Mouse (Mus musculus) cortical plate, adult 2 months (tissue): ENCODE results near the gene Duxbl2. TPM values are rescaled to one million over a fixed set of nuclear protein-coding genes. Genes with fewer than 3 reads are reported as not detected.
"Not testable (repeated sequence)": the region's sequence is repeated elsewhere in the genome, so short reads cannot be mapped to it uniquely, and the experiment has no call there.

Source experiments
- H3K27ac ChIP-seq: fragments of 200-500 bp; 2 replicates; pipeline ENCODE4 v1.5.1; 2012; ENCODE audit warnings: low read length, control low read depth, inconsistent platforms; ENCODE audit not compliant: insufficient read depth
- H3K4me1 ChIP-seq: fragments of 200-500 bp; 2 replicates; pipeline ENCODE4 v1.6.1; 2011; ENCODE audit warnings: low read length; ENCODE audit not compliant: control insufficient read depth, insufficient read depth
- H3K4me3 ChIP-seq: fragments of 200-500 bp; 2 replicates; pipeline ENCODE4 v1.5.1; 2011; ENCODE audit warnings: mild to moderate bottlenecking, low read length, control low read depth; ENCODE audit not compliant: insufficient read depth
- polyA plus RNA-seq: library from polyadenylated mRNA; depleted of rRNA; stranded (reverse); fragments of >200 nt; gene quantifications from 2 replicates; pipeline ENCODE4 v1.2.3, GENCODE M21; 2012; rRNA removed

The Duxbl2 gene
- polyA plus RNA-seq: 0.25 TPM in 1 of 2 replicates, not detected in the other

- not testable (repeated sequence) for H3K4me1 ChIP-seq, H3K4me3 ChIP-seq, H3K27ac ChIP-seq
Observed at GRCm38 (mm10) chr14:26118150-26118549, at the start of gene Duxbl2. Gene Duxbl2 (plus strand): TSS chr14:26118349.

- H3K4me1 ChIP-seq, H3K27ac ChIP-seq, H3K4me3 ChIP-seq: not testable (repeated sequence)
Observed at GRCm38 (mm10) chr14:26076620-26077390, 41.3 kb upstream of the Duxbl2 start.

GRCm38 (mm10) chr14:26081216-26081615, 36.9 kb upstream of the Duxbl2 start, which contains the start of gene Cphx2:
Gene Cphx2 (plus strand): TSS chr14:26081516.
- not testable (repeated sequence) for H3K4me3 ChIP-seq, H3K4me1 ChIP-seq, H3K27ac ChIP-seq

- H3K4me1 ChIP-seq, H3K4me3 ChIP-seq, H3K27ac ChIP-seq: not testable (repeated sequence)
Observed at GRCm38 (mm10) chr14:26081997-26082396, 36.2 kb upstream of the Duxbl2 start, which contains the start of gene Cphx3. Gene Cphx3 (plus strand): TSS chr14:26082297.

- not testable (repeated sequence) for H3K4me1 ChIP-seq, H3K4me3 ChIP-seq, H3K27ac ChIP-seq
Observed at GRCm38 (mm10) chr14:26097622-26098021, 20.5 kb upstream of the Duxbl2 start.

GRCm38 (mm10) chr14:26118550-26119000, 426 bp downstream of the Duxbl2 start:
- not testable (repeated sequence) for H3K27ac ChIP-seq, H3K4me1 ChIP-seq, H3K4me3 ChIP-seq

GRCm38 (mm10) chr14:26119095-26119494, 946 bp downstream of the Duxbl2 start:
- not testable (repeated sequence) for H3K27ac ChIP-seq, H3K4me3 ChIP-seq, H3K4me1 ChIP-seq

- not testable (repeated sequence) for H3K27ac ChIP-seq, H3K4me3 ChIP-seq, H3K4me1 ChIP-seq
Observed at GRCm38 (mm10) chr14:26147095-26147494, 28.9 kb downstream of the Duxbl2 start.

GRCm38 (mm10) chr14:26156032-26156431, 37.9 kb downstream of the Duxbl2 start:
- H3K27ac ChIP-seq, H3K4me3 ChIP-seq, H3K4me1 ChIP-seq: not testable (repeated sequence)

- not testable (repeated sequence) for H3K4me1 ChIP-seq, H3K4me3 ChIP-seq, H3K27ac ChIP-seq
Observed at GRCm38 (mm10) chr14:26161156-26161555, 43.0 kb downstream of the Duxbl2 start.

GRCm38 (mm10) chr14:26162423-26162822, 44.3 kb downstream of the Duxbl2 start:
- not testable (repeated sequence) for H3K4me3 ChIP-seq, H3K27ac ChIP-seq, H3K4me1 ChIP-seq

- not testable (repeated sequence) for H3K4me3 ChIP-seq, H3K4me1 ChIP-seq, H3K27ac ChIP-seq
Observed at GRCm38 (mm10) chr14:26165266-26165665, 47.1 kb downstream of the Duxbl2 start.

- not testable (repeated sequence) for H3K27ac ChIP-seq, H3K4me1 ChIP-seq, H3K4me3 ChIP-seq
Observed at GRCm38 (mm10) chr14:26173955-26174354, 55.8 kb downstream of the Duxbl2 start.

GRCm38 (mm10) chr14:26175028-26175427, 56.9 kb downstream of the Duxbl2 start:
- H3K4me3 ChIP-seq, H3K4me1 ChIP-seq, H3K27ac ChIP-seq: not testable (repeated sequence)
